Mouse (Mus musculus): ENCODE measurements around the gene Cct7. TPM values are rescaled to one million over a fixed set of nuclear protein-coding genes. Genes with fewer than 3 reads are reported as not detected.

Gene Cct7
- polyA plus RNA-seq, 1 experiment = 97.5 TPM

- Histone ChIP-seq H3K4me3 (replicated peaks; ENCODE audit: control insufficient read depth, low read depth, low read length) (no peak overlapping the region), H3K27ac (ENCODE audit: control insufficient read depth, insufficient read depth, low read depth, low read length, poor library complexity) (no peak overlapping the region), H3K4me1 (ENCODE audit: control insufficient read depth, insufficient read depth, low read length) (no peaks in the 10 kb centered on the region)
- TF ChIP-seq POLR2A (IDR thresholded peaks at IDR 0.05; ENCODE audit: borderline replicate concordance, control insufficient read depth, low read depth, low read length) (no peak), CTCF (IDR thresholded peaks at IDR 0.05; ENCODE audit: control insufficient read depth, insufficient read depth, low read length) (no peak)
- 3% methylated on average over 88 of the region's 88 CpGs for WGBS
Measured at GRCm38 (mm10) chr6:85511286-85512055, 60.2 kb downstream of the Cct7 start.

GRCm38 (mm10) chr6:85512056-85512440 is 60.7 kb downstream of the Cct7 start:
- H3K4me1 ChIP-seq (ENCODE audit: control insufficient read depth, insufficient read depth, low read length) = no peaks in the 10 kb centered on the region
- no peak overlapping the region for H3K4me3 ChIP-seq (replicated peaks; ENCODE audit: control insufficient read depth, low read depth, low read length)
- H3K27ac ChIP-seq (ENCODE audit: control insufficient read depth, insufficient read depth, low read depth, low read length, poor library complexity) = no peak overlapping the region; the same call in 1 of the 2 replicates
- 4% methylated on average over 36 of the region's 36 CpGs for WGBS
- TF ChIP-seq CTCF (IDR thresholded peaks at IDR 0.05; ENCODE audit: control insufficient read depth, insufficient read depth, low read length) = no peak
- no peak for TF ChIP-seq POLR2A (IDR thresholded peaks at IDR 0.05; ENCODE audit: borderline replicate concordance, control insufficient read depth, low read depth, low read length)

GRCm38 (mm10) chr6:85512577-85513530 is 61.5 kb downstream of the Cct7 start:
- Histone ChIP-seq H3K4me3 (replicated peaks; ENCODE audit: control insufficient read depth, low read depth, low read length) (no peak overlapping the region), H3K4me1 (ENCODE audit: control insufficient read depth, insufficient read depth, low read length) (no peaks in the 10 kb centered on the region), H3K27ac (ENCODE audit: control insufficient read depth, insufficient read depth, low read depth, low read length, poor library complexity) (no peak overlapping the region; the same call in 1 of the 2 replicates)
- WGBS = 3% methylated on average over 88 of the region's 90 CpGs
- TF ChIP-seq CTCF (IDR thresholded peaks at IDR 0.05; ENCODE audit: control insufficient read depth, insufficient read depth, low read length) = no peak
- no peak for TF ChIP-seq POLR2A (IDR thresholded peaks at IDR 0.05; ENCODE audit: borderline replicate concordance, control insufficient read depth, low read depth, low read length)

- Histone ChIP-seq H3K27ac (ENCODE audit: control insufficient read depth, insufficient read depth, low read depth, low read length, poor library complexity) (no peak within 1 kb of the TSS; the same call in 1 of the 2 replicates), H3K4me3 (replicated peaks; ENCODE audit: control insufficient read depth, low read depth, low read length) (no peak within 1 kb of the TSS), H3K4me1 (ENCODE audit: control insufficient read depth, insufficient read depth, low read length) (no peaks in the 10 kb centered on the region)
- WGBS = under 1% methylated on average over 38 of the region's 38 CpGs
- TF ChIP-seq POLR2A (IDR thresholded peaks at IDR 0.05; ENCODE audit: borderline replicate concordance, control insufficient read depth, low read depth, low read length) (no peak), CTCF (IDR thresholded peaks at IDR 0.05; ENCODE audit: control insufficient read depth, insufficient read depth, low read length) (no peak)
Measured at GRCm38 (mm10) chr6:85513531-85513910, 62.2 kb downstream of the Cct7 start, which contains the start of gene Egr4. TSS of gene Egr4 (minus strand) at chr6:85513589.

- H3K27ac ChIP-seq (ENCODE audit: control insufficient read depth, insufficient read depth, low read depth, low read length, poor library complexity) = no peak overlapping the region
- TF ChIP-seq CTCF (IDR thresholded peaks at IDR 0.05; ENCODE audit: control insufficient read depth, insufficient read depth, low read length) = no peak
- no peak for TF ChIP-seq POLR2A (IDR thresholded peaks at IDR 0.05; ENCODE audit: borderline replicate concordance, control insufficient read depth, low read depth, low read length)
- H3K4me1 ChIP-seq (ENCODE audit: control insufficient read depth, insufficient read depth, low read length) = no peaks in the 10 kb centered on the region
- WGBS = 79% methylated on average over 4 of the region's 4 CpGs
- H3K4me3 ChIP-seq (replicated peaks; ENCODE audit: control insufficient read depth, low read depth, low read length) = no peak overlapping the region
Measured at GRCm38 (mm10) chr6:85515941-85516340, 64.6 kb downstream of the Cct7 start.

Other genes starting within 250 kb of the Cct7 start
- gene Sfxn5, start 118.1 kb upstream of the Cct7 start, polyA plus RNA-seq (2011; ENCODE audit: insufficient read depth, insufficient read length, low replicate concordance, missing spikeins) = 14.5 and 27.9 TPM in 2 replicates
- 1.7 and 3.8 TPM in 2 replicates for gene Rab11fip5, start 76.9 kb upstream of the Cct7 start, polyA plus RNA-seq (2011; ENCODE audit: insufficient read depth, insufficient read length, low replicate concordance, missing spikeins)
- 2.0 TPM in 1 of 2 replicates, not detected in the other for gene Noto, start 27.6 kb upstream of the Cct7 start, polyA plus RNA-seq (2011; ENCODE audit: insufficient read depth, insufficient read length, low replicate concordance, missing spikeins)
- 7.3 and 8.1 TPM in 2 replicates for gene Smyd5, start 19.5 kb upstream of the Cct7 start, polyA plus RNA-seq (2011; ENCODE audit: insufficient read depth, insufficient read length, low replicate concordance, missing spikeins)
- 3.5 and 16.0 TPM in 2 replicates for gene Pradc1, start 456 bp downstream of the Cct7 start, polyA plus RNA-seq (2011; ENCODE audit: insufficient read depth, insufficient read length, low replicate concordance, missing spikeins)
- not detected in 2 replicates for gene Fbxo41, start 51.5 kb downstream of the Cct7 start, polyA plus RNA-seq (2011; ENCODE audit: insufficient read depth, insufficient read length, low replicate concordance, missing spikeins)
- not detected in 2 replicates for gene Egr4, start 62.1 kb downstream of the Cct7 start, polyA plus RNA-seq (2011; ENCODE audit: insufficient read depth, insufficient read length, low replicate concordance, missing spikeins)
- 4.3 and 4.8 TPM in 2 replicates for gene Alms1, start 136.0 kb downstream of the Cct7 start, polyA plus RNA-seq (2011; ENCODE audit: insufficient read depth, insufficient read length, low replicate concordance, missing spikeins)